ENCODE assay signal across 14 mouse cellular contexts in the genomic region with DNA sequence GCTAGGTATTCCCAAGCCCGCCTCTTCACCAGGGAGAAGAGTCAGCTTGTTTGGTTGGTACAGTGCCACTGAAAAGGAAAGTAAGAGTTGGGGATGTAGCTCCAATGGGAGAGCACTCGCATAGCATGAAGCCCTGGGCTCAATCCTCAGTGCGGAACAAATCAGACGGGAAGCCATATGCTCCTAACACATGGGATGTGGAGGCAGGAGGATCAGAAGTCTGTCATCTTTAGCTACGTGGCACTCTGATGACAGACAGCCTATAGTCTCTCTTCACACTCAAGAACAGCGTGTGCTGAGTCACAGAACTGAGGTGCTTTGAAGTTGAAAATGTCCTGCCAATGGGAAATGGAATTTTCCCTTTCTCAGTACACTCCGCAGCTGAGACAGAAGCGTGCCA. TPM values are rescaled to one million over a fixed set of nuclear protein-coding genes. Genes with fewer than 3 reads are reported as not detected.
DNase-seq lines count a peak whose midpoint lies in the region; ATAC-seq lines count a peak whose summit lies in the region.
"Had no signal": no experiment of that assay in that cellular context is flagged by ENCODE, and none has a peak within 500 bp of the region (broad histone marks: within the 10 kb centered on the region; RNA-seq: fewer than 3 reads in every experiment).

No protein-coding gene starts in this region.

- H3K27ac ChIP-seq in forebrain, embryonic 14.5 days (ENCODE audit: low read depth, low read length), result no peak overlapping the region
- no peak overlapping the region for H3K27ac ChIP-seq in forebrain, embryonic 12.5 days
- H3K27ac ChIP-seq in midbrain, embryonic 13.5 days, result no peak overlapping the region
- H3K27ac ChIP-seq in midbrain, embryonic 15.5 days, result no peak overlapping the region
- H3K27ac ChIP-seq: hindbrain, postnatal 0 days; kidney, embryonic 15.5 days had no signal

- WGBS in forebrain, embryonic 14.5 days, result 78% methylated on average over 8 of the region's 8 CpGs
- WGBS in forebrain, embryonic 12.5 days, result 89% methylated on average over 8 of the region's 8 CpGs
- 85% methylated on average over 8 of the region's 8 CpGs for WGBS in midbrain, embryonic 13.5 days
- 77% methylated on average over 8 of the region's 8 CpGs for WGBS in midbrain, embryonic 15.5 days

- no peaks in the 10 kb centered on the region for H3K27me3 ChIP-seq in forebrain, embryonic 14.5 days (replicated peaks; ENCODE audit: control insufficient read depth, insufficient read depth, low read length)
- no peaks in the 10 kb centered on the region for H3K27me3 ChIP-seq in forebrain, embryonic 12.5 days
- no peaks in the 10 kb centered on the region for H3K27me3 ChIP-seq in midbrain, embryonic 13.5 days
- no peaks in the 10 kb centered on the region for H3K27me3 ChIP-seq in midbrain, embryonic 15.5 days (replicated peaks)
- H3K27me3 ChIP-seq: kidney, embryonic 15.5 days had no signal

- no peaks in the 10 kb centered on the region for H3K4me1 ChIP-seq in forebrain, embryonic 14.5 days (ENCODE audit: control insufficient read depth, insufficient read depth, low read length)
- H3K4me1 ChIP-seq in forebrain, embryonic 12.5 days, result no peaks in the 10 kb centered on the region
- no peaks in the 10 kb centered on the region for H3K4me1 ChIP-seq in midbrain, embryonic 13.5 days (replicated peaks)
- H3K4me1 ChIP-seq in midbrain, embryonic 15.5 days, result no peaks in the 10 kb centered on the region

- peak; percentile 80 for ATAC-seq in forebrain, embryonic 14.5 days
- no peak for ATAC-seq in forebrain, embryonic 12.5 days (ENCODE audit: low FRiP score)
- 0 out of 2 replicates have a peak, but pooled peaks have one; percentile 15 for ATAC-seq in midbrain, embryonic 13.5 days
- no peak for ATAC-seq in midbrain, embryonic 15.5 days (replicated peaks)
- ATAC-seq: hindbrain, postnatal 0 days had no signal

- no peak overlapping the region for H3K4me3 ChIP-seq in forebrain, embryonic 14.5 days (ENCODE audit: low read depth, low read length)
- H3K4me3 ChIP-seq in forebrain, embryonic 12.5 days (replicated peaks), result no peak overlapping the region
- no peak overlapping the region for H3K4me3 ChIP-seq in midbrain, embryonic 13.5 days (replicated peaks)
- H3K4me3 ChIP-seq in midbrain, embryonic 15.5 days, result no peak overlapping the region
- H3K4me3 ChIP-seq: kidney, embryonic 15.5 days had no signal

- H3K9me3 ChIP-seq in forebrain, embryonic 14.5 days (replicated peaks; ENCODE audit: control insufficient read depth, low read length), result no peaks in the 10 kb centered on the region
- H3K9me3 ChIP-seq in forebrain, embryonic 12.5 days, result no peaks in the 10 kb centered on the region
- no peaks in the 10 kb centered on the region for H3K9me3 ChIP-seq in midbrain, embryonic 13.5 days
- no peaks in the 10 kb centered on the region for H3K9me3 ChIP-seq in midbrain, embryonic 15.5 days
- H3K9me3 ChIP-seq: kidney, embryonic 15.5 days had no signal

- H3K4me2 ChIP-seq in forebrain, embryonic 14.5 days (ENCODE audit: low read length), result no peak overlapping the region
- H3K4me2 ChIP-seq in forebrain, embryonic 12.5 days, result no peak overlapping the region
- H3K4me2 ChIP-seq in midbrain, embryonic 13.5 days (replicated peaks), result no peak overlapping the region
- no peak overlapping the region for H3K4me2 ChIP-seq in midbrain, embryonic 15.5 days
- H3K4me2 ChIP-seq: kidney, embryonic 15.5 days had no signal

- peaks cover 12% of the 10 kb centered on the region; the same call in 1 of the 2 replicates for H3K36me3 ChIP-seq in forebrain, embryonic 14.5 days (ENCODE audit: control insufficient read depth, insufficient read depth, low read length)
- H3K36me3 ChIP-seq in forebrain, embryonic 12.5 days (replicated peaks), result peaks cover 15% of the 10 kb centered on the region
- peaks cover 9% of the 10 kb centered on the region for H3K36me3 ChIP-seq in midbrain, embryonic 13.5 days
- peaks cover 1% of the 10 kb centered on the region; the same call in 1 of the 2 replicates for H3K36me3 ChIP-seq in midbrain, embryonic 15.5 days (replicated peaks)

- peak; percentile 71 for DNase-seq in forebrain, embryonic 14.5 days (ENCODE audit: low spot score)
- DNase-seq in layer of hippocampus, adult 9-11 months, result peak; percentile 90
- DNase-seq in telencephalon, adult 2 months (ENCODE audit: low read depth, low spot score), result peak; percentile 86
- DNase-seq in kidney, postnatal 25 days, result no peak
- DNase-seq in heart, postnatal 25 days (ENCODE audit: low spot score), result no peak
- DNase-seq: adrenal gland, postnatal 36 days; cerebellum, adult 18-20 months; gastrocnemius, postnatal 36 days; lung, adult 18-20 months had no signal

- intact Hi-C loops in heart, postnatal 25 days (cut with DNase I), result loop anchor here (5.0 kb wide), 1 partner anchor 39 kb away; no protein-coding TSS in a partner anchor

- no peak overlapping the region for H3K9ac ChIP-seq in forebrain, embryonic 14.5 days (ENCODE audit: low read length)
- H3K9ac ChIP-seq in forebrain, embryonic 12.5 days, result no peak overlapping the region
- H3K9ac ChIP-seq in midbrain, embryonic 13.5 days (replicated peaks), result no peak overlapping the region
- H3K9ac ChIP-seq in midbrain, embryonic 15.5 days, result no peak overlapping the region
- H3K9ac ChIP-seq: kidney, embryonic 15.5 days had no signal

RNA-seq across cellular contexts. Expression of gene Ncf2, which starts 31.0 kb away (rescaled TPM):
- polyA plus RNA-seq in forebrain, embryonic 14.5 days (2014; fragmentation: Nextera tagmentation; extraction: Ambion mirVana), result 2.1 and 3.4 TPM in 2 replicates
- 1.8 and 2.2 TPM in 2 replicates for polyA plus RNA-seq in forebrain, embryonic 12.5 days (2016; fragmentation: Nextera tagmentation; extraction: Ambion mirVana)
- polyA plus RNA-seq in midbrain, embryonic 13.5 days (2015; fragmentation: Nextera tagmentation; extraction: Ambion mirVana), result 2.3 and 3.0 TPM in 2 replicates
- 2.2 and 2.6 TPM in 2 replicates for polyA plus RNA-seq in midbrain, embryonic 15.5 days (2015; fragmentation: Nextera tagmentation; extraction: Ambion mirVana)
- 1 to 10 TPM; 2.9 to 3.7 TPM for total RNA-seq in heart, postnatal 25 days (2021)

Comparison
In these comparisons a context has a peak if more than half of its experiments do, and no peak if none do; other contexts are left out.
1. ATAC-seq: peak in forebrain, embryonic 14.5 days (single experiment) and midbrain, embryonic 13.5 days (single experiment); none in forebrain, embryonic 12.5 days (single experiment) and midbrain, embryonic 15.5 days (single experiment).
2. DNase-seq: peak in forebrain, embryonic 14.5 days (single experiment), layer of hippocampus, adult 9-11 months (single experiment) and telencephalon, adult 2 months (single experiment); none in kidney, postnatal 25 days (0 of 2) and heart, postnatal 25 days (single experiment).